Mouse (Mus musculus) midbrain, embryonic 14.5 days (tissue): ENCODE measurements around the gene Fbxw13. TPM values are rescaled to one million over a fixed set of nuclear protein-coding genes. Genes with fewer than 3 reads are reported as not detected.
"Not testable (repeated sequence)": the region's sequence is repeated elsewhere in the genome, so short reads cannot be mapped to it uniquely, and the experiment has no call there.

ENCODE experiments used
- ATAC-seq: fragments of 200-750 bp; cut with Nextera tagmentation; 2 replicates; pipeline ENCODE4 v1.8.0; 2017; ENCODE audit warnings: moderate number of reproducible peaks, moderate library complexity; ENCODE audit not compliant: low FRiP score, low TSS enrichment
- DNase-seq: peaks from one replicate; pipeline ENCODE4 v3.0.0-alpha.2; 2015
- H3K27ac ChIP-seq: fragments of 300-500 bp; sonication (generic); replicated peaks from 2 replicates; pipeline ENCODE4 v1.5.1; 2014; ENCODE audit warnings: mild to moderate bottlenecking, low read depth, low read length, moderate library complexity
- H3K27me3 ChIP-seq: fragments of 300-500 bp; sonication (generic); 2 replicates; pipeline ENCODE4 v1.6.1; 2014; ENCODE audit warnings: low read length, control low read depth, mixed read lengths; ENCODE audit not compliant: control insufficient read depth, insufficient read depth
- H3K36me3 ChIP-seq: fragments of 300-500 bp; sonication (generic); 2 replicates; pipeline ENCODE4 v1.6.1; 2014; ENCODE audit warnings: low read length, control low read depth; ENCODE audit not compliant: control insufficient read depth, insufficient read depth
- H3K4me1 ChIP-seq: fragments of 300-500 bp; sonication (generic); 2 replicates; pipeline ENCODE4 v1.6.1; 2014; ENCODE audit warnings: mild to moderate bottlenecking, antibody characterized with exemption, low read length, control low read depth; ENCODE audit not compliant: control insufficient read depth, insufficient read depth
- H3K4me2 ChIP-seq: fragments of 300-500 bp; sonication (generic); 2 replicates; pipeline ENCODE4 v1.6.1; 2014; ENCODE audit warnings: mild to moderate bottlenecking, low read length, moderate library complexity
- H3K4me3 ChIP-seq: fragments of 300-500 bp; sonication (generic); replicated peaks from 2 replicates; pipeline ENCODE4 v1.5.1; 2014; ENCODE audit warnings: low read depth, low read length
- H3K9ac ChIP-seq: fragments of 300-500 bp; sonication (generic); replicated peaks from 2 replicates; pipeline ENCODE4 v1.6.1; 2014; ENCODE audit warnings: mild to moderate bottlenecking, low read length, moderate library complexity
- H3K9me3 ChIP-seq: fragments of 300-500 bp; sonication (generic); 2 replicates; pipeline ENCODE4 v1.6.1; 2016; ENCODE audit warnings: low read length, control low read depth, mixed read lengths; ENCODE audit not compliant: control insufficient read depth
- WGBS: fragments of 180-500 bp; shearing (Covaris S2); extraction: QIAGEN DNeasy Blood & Tissue Kit; methylation state at CpG from one replicate; pipeline ENCODE4 v1.1.7; 2014; 5-methylcytosine and 5-hydroxymethylcytosine counted together
- polyA plus RNA-seq: library from polyadenylated mRNA; unstranded; fragments of >200 nt; fragmentation: Nextera tagmentation; extraction: Ambion mirVana; gene quantifications from 2 replicates; pipeline ENCODE4 v1.2.1, GENCODE M21; 2014

The Fbxw13 gene
- polyA plus RNA-seq: not detected in 2 replicates

GRCm38 (mm10) chr9:109195875-109196274 is at the start of gene Fbxw13:
TSS of gene Fbxw13 (minus strand) at chr9:109195975.
- H3K27ac ChIP-seq, H3K36me3 ChIP-seq, H3K4me2 ChIP-seq, ATAC-seq, H3K9me3 ChIP-seq, H3K4me1 ChIP-seq, H3K9ac ChIP-seq, DNase-seq, H3K4me3 ChIP-seq, H3K27me3 ChIP-seq: not testable (repeated sequence)
- WGBS: 82% methylated on average over 3 of the region's 3 CpGs

GRCm38 (mm10) chr9:109234654-109235053 is 38.9 kb upstream of the Fbxw13 start, which contains the start of gene Fbxw20:
TSS of gene Fbxw20 (minus strand) at chr9:109234754.
- ATAC-seq: no peak
- no peak within 1 kb of the TSS for H3K4me2 ChIP-seq
- no peaks in the 10 kb centered on the region for H3K36me3 ChIP-seq
- no peak for DNase-seq
- H3K9me3 ChIP-seq: no peaks in the 10 kb centered on the region
- no peak within 1 kb of the TSS for H3K9ac ChIP-seq
- WGBS: 79% methylated on average over 1 of the region's 1 CpGs
- no peaks in the 10 kb centered on the region for H3K27me3 ChIP-seq
- H3K27ac ChIP-seq: no peak within 1 kb of the TSS
- H3K4me3 ChIP-seq: no peak within 1 kb of the TSS
- H3K4me1 ChIP-seq: no peaks in the 10 kb centered on the region

DNA sequence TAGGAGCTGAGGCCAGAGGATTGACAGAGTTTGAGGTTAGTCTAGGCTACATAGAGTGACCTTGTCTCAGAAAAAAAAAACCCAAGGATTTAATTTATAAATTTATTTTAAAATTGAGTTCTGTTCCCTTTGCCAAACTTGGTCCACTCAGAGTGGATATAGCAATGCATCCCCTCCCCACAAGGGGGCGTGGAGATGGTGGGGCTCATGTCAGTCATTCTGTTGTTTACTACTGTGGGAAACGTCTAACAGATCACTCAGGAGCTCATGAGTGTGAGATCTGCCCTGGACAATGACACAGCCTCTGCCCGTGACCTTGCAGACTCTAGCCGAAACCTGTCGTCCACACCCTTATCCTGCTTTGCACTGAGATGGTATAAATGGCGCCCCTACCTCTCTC is 22.7 kb upstream of the Fbxw13 start:
- ATAC-seq: no peak
- DNase-seq: no peak
- Histone ChIP-seq H3K4me1 (no peaks in the 10 kb centered on the region), H3K9me3 (no peaks in the 10 kb centered on the region), H3K9ac (no peak overlapping the region), H3K4me2 (no peak overlapping the region), H3K4me3 (no peak overlapping the region), H3K27ac (no peak overlapping the region), H3K27me3 (no peaks in the 10 kb centered on the region), H3K36me3 (no peaks in the 10 kb centered on the region)
- 69% methylated on average over 6 of the region's 6 CpGs for WGBS

GRCm38 (mm10) chr9:109201347-109201746 is 5.6 kb upstream of the Fbxw13 start:
- H3K4me1 ChIP-seq, H3K9me3 ChIP-seq, H3K27ac ChIP-seq, H3K36me3 ChIP-seq, H3K4me3 ChIP-seq, ATAC-seq, H3K4me2 ChIP-seq, H3K9ac ChIP-seq, DNase-seq, H3K27me3 ChIP-seq: not testable (repeated sequence)
- 76% methylated on average over 1 of the region's 1 CpGs for WGBS

DNA sequence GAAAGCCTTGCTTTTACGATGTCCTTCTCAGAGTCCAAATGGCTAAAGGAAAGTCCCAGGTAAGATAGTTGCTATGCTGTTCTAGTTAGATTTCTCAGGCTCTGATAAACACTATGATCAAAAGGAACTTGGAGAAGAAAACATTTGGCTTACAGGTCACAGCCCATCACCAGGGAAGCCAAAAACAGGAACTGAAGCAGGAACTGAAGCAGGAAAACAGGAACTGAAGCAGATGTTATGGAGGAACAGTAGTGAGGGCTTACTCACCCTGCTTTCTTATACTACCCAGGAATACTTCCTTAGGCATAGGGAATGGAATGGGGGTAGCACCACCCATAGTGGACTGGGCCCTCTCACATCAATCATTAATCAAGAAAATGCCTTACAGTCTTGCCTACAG is 4.6 kb upstream of the Fbxw13 start:
- no peaks in the 10 kb centered on the region for H3K36me3 ChIP-seq
- no peak overlapping the region for H3K4me2 ChIP-seq
- H3K4me3 ChIP-seq: no peak overlapping the region
- DNase-seq (no peak), ATAC-seq (no peak)
- H3K9ac ChIP-seq: no peak overlapping the region
- H3K27me3 ChIP-seq: no peaks in the 10 kb centered on the region
- WGBS: 87% methylated on average over 1 of the region's 1 CpGs
- no peaks in the 10 kb centered on the region for H3K9me3 ChIP-seq
- no peak overlapping the region for H3K27ac ChIP-seq
- no peaks in the 10 kb centered on the region for H3K4me1 ChIP-seq

DNA sequence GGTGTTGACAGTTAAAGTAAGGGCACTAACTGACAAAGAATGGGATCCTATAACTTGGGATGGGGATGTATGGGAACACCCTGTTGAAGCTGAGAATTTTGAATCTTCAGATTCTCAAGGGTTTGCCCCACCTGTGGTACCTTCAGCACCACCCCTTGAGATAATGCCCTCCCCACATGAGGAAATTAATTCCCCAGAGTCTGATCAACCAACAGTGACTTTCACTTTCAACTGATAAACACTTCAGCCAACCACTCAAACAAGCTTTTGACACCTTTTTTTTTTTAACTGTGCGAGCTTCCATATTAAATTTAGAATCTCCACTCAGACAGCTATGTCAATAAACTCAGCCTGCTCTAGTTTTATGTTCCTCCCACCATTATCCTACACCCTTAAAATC is 3.6 kb upstream of the Fbxw13 start:
- ATAC-seq (no peak), DNase-seq (no peak)
- no peak overlapping the region for H3K4me3 ChIP-seq
- H3K4me2 ChIP-seq: no peak overlapping the region
- H3K4me1 ChIP-seq: no peaks in the 10 kb centered on the region
- 84% methylated on average over 1 of the region's 1 CpGs for WGBS
- H3K27ac ChIP-seq: no peak overlapping the region
- no peaks in the 10 kb centered on the region for H3K27me3 ChIP-seq
- H3K36me3 ChIP-seq: no peaks in the 10 kb centered on the region
- H3K9ac ChIP-seq: no peak overlapping the region
- H3K9me3 ChIP-seq: no peaks in the 10 kb centered on the region

DNA sequence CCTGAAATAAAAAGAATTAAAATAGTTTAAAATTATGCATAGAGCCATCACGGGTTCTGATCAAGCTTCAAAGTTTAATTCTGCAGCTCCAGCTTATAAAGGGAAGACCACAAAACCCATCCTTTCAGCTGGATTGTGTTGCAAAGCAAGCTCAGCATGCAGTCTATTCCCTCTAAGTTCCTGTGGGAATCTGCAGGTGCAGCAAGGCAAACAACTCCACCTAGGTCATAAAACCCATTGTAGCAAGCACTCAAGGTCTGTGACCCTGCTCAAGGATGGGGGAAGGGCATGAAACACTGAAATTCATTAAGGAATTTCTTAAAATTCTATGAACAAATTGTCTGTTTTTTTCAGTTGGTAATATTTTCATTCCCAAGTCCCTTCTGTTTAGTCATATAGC is 18.6 kb downstream of the Fbxw13 start:
- Histone ChIP-seq H3K36me3 (no peaks in the 10 kb centered on the region), H3K4me3 (no peak overlapping the region), H3K9me3 (peaks cover 4% of the 10 kb centered on the region; the same call in 1 of the 2 replicates), H3K4me2 (no peak overlapping the region), H3K27me3 (no peaks in the 10 kb centered on the region), H3K27ac (no peak overlapping the region), H3K4me1 (no peaks in the 10 kb centered on the region), H3K9ac (no peak overlapping the region)
- ATAC-seq (no peak), DNase-seq (no peak)
- WGBS: 84% methylated on average over 1 of the region's 1 CpGs

DNA sequence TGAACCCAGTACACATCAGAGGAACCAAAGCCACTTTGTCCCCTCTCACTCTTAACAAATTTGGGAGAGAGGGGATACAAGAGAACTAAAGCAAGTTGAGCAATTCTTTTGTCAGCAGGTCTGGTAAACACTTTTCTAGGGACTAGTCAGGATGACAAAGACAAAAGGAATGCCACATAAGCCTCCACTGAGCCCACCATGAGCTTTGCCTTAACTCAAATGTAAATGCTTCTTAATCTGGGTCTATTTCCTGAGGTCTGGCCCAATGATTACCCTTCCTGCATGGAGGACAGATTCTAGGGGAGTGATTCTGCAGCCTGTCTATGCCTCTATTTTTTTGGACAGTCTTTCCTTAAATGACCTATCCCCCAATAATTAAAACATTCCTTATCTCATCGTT is 19.5 kb downstream of the Fbxw13 start:
- H3K27ac ChIP-seq: no peak overlapping the region
- H3K4me3 ChIP-seq: no peak overlapping the region
- 95% methylated on average over 1 of the region's 1 CpGs for WGBS
- no peaks in the 10 kb centered on the region for H3K4me1 ChIP-seq
- H3K9me3 ChIP-seq: peaks cover 4% of the 10 kb centered on the region; the same call in 1 of the 2 replicates
- no peak overlapping the region for H3K4me2 ChIP-seq
- no peaks in the 10 kb centered on the region for H3K27me3 ChIP-seq
- H3K9ac ChIP-seq: no peak overlapping the region
- DNase-seq (no peak), ATAC-seq (no peak)
- no peaks in the 10 kb centered on the region for H3K36me3 ChIP-seq

GRCm38 (mm10) chr9:109167316-109167715 is 28.5 kb downstream of the Fbxw13 start:
- no peak for ATAC-seq
- DNase-seq: no peak
- H3K4me2 ChIP-seq: no peak overlapping the region
- H3K27me3 ChIP-seq: no peaks in the 10 kb centered on the region
- no peak overlapping the region for H3K4me3 ChIP-seq
- H3K36me3 ChIP-seq: no peaks in the 10 kb centered on the region
- H3K9me3 ChIP-seq: no peaks in the 10 kb centered on the region
- H3K27ac ChIP-seq: no peak overlapping the region
- no peak overlapping the region for H3K9ac ChIP-seq
- no peaks in the 10 kb centered on the region for H3K4me1 ChIP-seq
